In genomic region chr15:101224977-101225376, GRCm38 (mm10) we compare ENCODE assay signal across 7 mouse cellular contexts. TPM values are rescaled to one million over a fixed set of nuclear protein-coding genes. Genes with fewer than 3 reads are reported as not detected.
DNase-seq lines count a peak whose midpoint lies in the region; ATAC-seq and TF ChIP-seq lines count a peak whose summit lies in the region.

No protein-coding gene starts in this region.

- no peak for TF ChIP-seq POLR2A in CH12.LX (IDR thresholded peaks at IDR 0.05; ENCODE audit: low read depth, low read length)

- peak overlapping the region; percentile 79 for H3K4me2 ChIP-seq in CH12.LX (ENCODE audit: insufficient read depth, low read depth, poor library complexity, severe bottlenecking)
- H3K4me2 ChIP-seq in hindbrain, embryonic 12.5 days (replicated peaks): peak overlapping the region; percentile 89
- H3K4me2 ChIP-seq in liver, embryonic 12.5 days: peak overlapping the region; percentile 82
- H3K4me2 ChIP-seq in neural tube, embryonic 13.5 days: peak overlapping the region; percentile 95

- no peak for TF ChIP-seq RAD21 in CH12.LX (IDR thresholded peaks at IDR 0.05; ENCODE audit: low read depth, low read length)

- in situ Hi-C loops in CH12.LX (cut with MboI; ENCODE audit: low pct_ligation_motif_present, low pct_unique_long_range_greater_than_20kb, low sequenced_read_pairs): no loop called here

- peaks cover 0 to 15% of the 10 kb centered on the region in 2 experiments for H3K36me3 ChIP-seq in CH12.LX (replicated peaks in 1 of 2; ENCODE audit: control insufficient read depth in 1 of 2, insufficient read depth in 1 of 2, low read length in 1 of 2)
- H3K36me3 ChIP-seq in hindbrain, embryonic 12.5 days: peaks cover 11% of the 10 kb centered on the region
- H3K36me3 ChIP-seq in liver, embryonic 12.5 days: peaks cover 6% of the 10 kb centered on the region; the same call in 1 of the 2 replicates
- H3K36me3 ChIP-seq in neural tube, embryonic 13.5 days: peaks cover 7% of the 10 kb centered on the region; the same call in 1 of the 2 replicates

- H3K27ac ChIP-seq in CH12.LX (ENCODE audit: insufficient read depth, low read depth): no peak overlapping the region
- 0 out of 2 replicates have a peak overlapping the region, but pooled peaks have one; percentile 48 for H3K27ac ChIP-seq in hindbrain, embryonic 12.5 days
- H3K27ac ChIP-seq in liver, embryonic 12.5 days: no peak overlapping the region
- peak overlapping the region; percentile 64 for H3K27ac ChIP-seq in neural tube, embryonic 13.5 days (replicated peaks)

- TF ChIP-seq CTCF in CH12.LX (conservative IDR thresholded peaks at IDR 0.05 in 1 of 2, IDR thresholded peaks at IDR 0.05 in 1 of 2; ENCODE audit: low read depth in 2 of 2, low read length in 2 of 2): no peak

- TF ChIP-seq EP300 in CH12.LX (IDR thresholded peaks at IDR 0.05; ENCODE audit: low read length): no peak

- peak overlapping the region; percentile 47; the same call in 1 of the 2 replicates for H3K9ac ChIP-seq in CH12.LX (ENCODE audit: insufficient read depth, low read depth)
- peak overlapping the region; percentile 70 for H3K9ac ChIP-seq in hindbrain, embryonic 12.5 days
- peak overlapping the region; percentile 61; the same call in 1 of the 2 replicates for H3K9ac ChIP-seq in liver, embryonic 12.5 days
- H3K9ac ChIP-seq in neural tube, embryonic 13.5 days: peak overlapping the region; percentile 84

- dilution Hi-C loops in CH12.LX (cut with MboI; ENCODE audit: extremely low pct_ligation_motif_present, extremely low pct_unique_long_range_greater_than_20kb, low sequenced_read_pairs): no loop called here

- peak overlapping the region in 2 of 3 experiments; percentile 60 to 73 for H3K4me3 ChIP-seq in CH12.LX (replicated peaks in 1 of 3; ENCODE audit: low read depth in 2 of 3, low read length in 2 of 3, poor library complexity in 1 of 3)
- H3K4me3 ChIP-seq in hindbrain, embryonic 12.5 days: peak overlapping the region; percentile 54
- peak overlapping the region; percentile 58 for H3K4me3 ChIP-seq in liver, embryonic 12.5 days
- peak overlapping the region; percentile 76 for H3K4me3 ChIP-seq in neural tube, embryonic 13.5 days

- 0 out of 2 replicates have a peak, but pooled peaks have one; percentile 4 for ATAC-seq in common myeloid progenitor, adult 5-6 weeks (replicated peaks; ENCODE audit: low read depth, poor library complexity, severe bottlenecking)
- no peak for ATAC-seq in hindbrain, embryonic 12.5 days (ENCODE audit: low FRiP score)
- no peak for ATAC-seq in liver, embryonic 12.5 days
- ATAC-seq in neural tube, embryonic 13.5 days (ENCODE audit: low read depth): no peak

- no peaks in the 10 kb centered on the region for H3K79me2 ChIP-seq in CH12.LX (replicated peaks; ENCODE audit: control insufficient read depth, extremely low read depth, insufficient read depth, poor library complexity, severe bottlenecking)

- H3K27me3 ChIP-seq in CH12.LX (replicated peaks): peaks cover 56% of the 10 kb centered on the region
- H3K27me3 ChIP-seq in hindbrain, embryonic 12.5 days: peaks cover 22% of the 10 kb centered on the region
- peaks cover 72% of the 10 kb centered on the region for H3K27me3 ChIP-seq in liver, embryonic 12.5 days (replicated peaks)
- H3K27me3 ChIP-seq in neural tube, embryonic 13.5 days: peaks cover 21% of the 10 kb centered on the region

- no peak for DNase-seq in CH12.LX (ENCODE audit: extremely low read depth)
- no peak for DNase-seq in gastrocnemius, postnatal 10 days
- DNase-seq in retina, postnatal 1 day: no peak

- H3K9me3 ChIP-seq in CH12.LX (replicated peaks; ENCODE audit: low read length): no peaks in the 10 kb centered on the region
- H3K9me3 ChIP-seq in hindbrain, embryonic 12.5 days (replicated peaks): no peaks in the 10 kb centered on the region
- H3K9me3 ChIP-seq in liver, embryonic 12.5 days (replicated peaks): no peaks in the 10 kb centered on the region
- no peaks in the 10 kb centered on the region for H3K9me3 ChIP-seq in neural tube, embryonic 13.5 days

- 4% methylated on average over 14 of the region's 14 CpGs for WGBS in hindbrain, embryonic 12.5 days
- 8% methylated on average over 14 of the region's 14 CpGs for WGBS in liver, embryonic 12.5 days (ENCODE audit: insufficient replicate concordance)
- 6% methylated on average over 14 of the region's 14 CpGs for WGBS in neural tube, embryonic 13.5 days

- peaks cover 8 to 62% of the 10 kb centered on the region in 2 experiments for H3K4me1 ChIP-seq in CH12.LX (ENCODE audit: control insufficient read depth in 1 of 2, insufficient read depth in 2 of 2)
- peaks cover 60% of the 10 kb centered on the region for H3K4me1 ChIP-seq in hindbrain, embryonic 12.5 days
- peaks cover 21% of the 10 kb centered on the region; the same call in 1 of the 2 replicates for H3K4me1 ChIP-seq in liver, embryonic 12.5 days
- peaks cover 65% of the 10 kb centered on the region for H3K4me1 ChIP-seq in neural tube, embryonic 13.5 days (replicated peaks)

TF ChIP-seq in CH12.LX, 34 proteins besides CTCF, POLR2A, EP300 and RAD21:
- TF ChIP-seq MXI1 (IDR thresholded peaks at IDR 0.05; ENCODE audit: low read depth, low read length) (no peak), POLR2AphosphoS2 (IDR thresholded peaks at IDR 0.05; ENCODE audit: low read depth, low read length) (no peak), NELFE (IDR thresholded peaks at IDR 0.05; ENCODE audit: low read depth, low read length) (no peak), NRF1 (IDR thresholded peaks at IDR 0.05; ENCODE audit: low read depth, low read length) (no peak), ZNF384 (IDR thresholded peaks at IDR 0.05; ENCODE audit: low read depth, low read length) (no peak), CHD2 (IDR thresholded peaks at IDR 0.05; ENCODE audit: low read length) (no peak), ZKSCAN1 (IDR thresholded peaks at IDR 0.05; ENCODE audit: borderline replicate concordance, low read depth, low read length) (no peak), USF2 (conservative IDR thresholded peaks at IDR 0.05; ENCODE audit: low read depth, low read length) (no peak), ETS1 (conservative IDR thresholded peaks at IDR 0.05; ENCODE audit: low read depth, low read length) (no peak), BHLHE40 (IDR thresholded peaks at IDR 0.05; ENCODE audit: low read depth, low read length) (no peak), USF1 (IDR thresholded peaks at IDR 0.05; ENCODE audit: low read depth, low read length) (no peak), SMC3 (IDR thresholded peaks at IDR 0.05; ENCODE audit: low read depth, low read length) (no peak), MAZ (IDR thresholded peaks at IDR 0.05; ENCODE audit: low read depth, low read length) (no peak), ZMIZ1 (IDR thresholded peaks at IDR 0.05; ENCODE audit: low read depth, low read length) (no peak), MAX (IDR thresholded peaks at IDR 0.05; ENCODE audit: low read length) (no peak), MEF2A (IDR thresholded peaks at IDR 0.05; ENCODE audit: borderline replicate concordance, low read depth, low read length) (no peak), KAT2A (IDR thresholded peaks at IDR 0.05; ENCODE audit: insufficient replicate concordance, low read length) (no peak), HCFC1 (IDR thresholded peaks at IDR 0.05; ENCODE audit: low read depth, low read length) (no peak), TCF12 (IDR thresholded peaks at IDR 0.05; ENCODE audit: low read depth, low read length) (no peak), ELF1 (IDR thresholded peaks at IDR 0.05; ENCODE audit: low read depth, low read length) (no peak)

RNA-seq across cellular contexts. Expression of gene Grasp, which starts 1.0 kb away (rescaled TPM):
- total RNA-seq in CH12.LX (2012; rRNA removed): 2.9 and 6.7 TPM in 2 replicates
- total RNA-seq in CH12.LX (2014; rRNA removed): 1.4 and 2.3 TPM in 2 replicates
- 2.4 TPM in 2 replicates for polyA plus RNA-seq in CH12.LX (2012; ENCODE audit: insufficient read length, low read depth)
- total RNA-seq in common myeloid progenitor, adult 5-6 weeks (2017): 2.1 and 4.7 TPM in 2 replicates
- polyA plus RNA-seq in hindbrain, embryonic 12.5 days (2016; fragmentation: Nextera tagmentation; extraction: Ambion mirVana): 4.8 and 8.2 TPM in 2 replicates
- polyA plus RNA-seq in liver, embryonic 12.5 days (2016; fragmentation: Nextera tagmentation; extraction: Ambion mirVana): 0.81 and 1.3 TPM in 2 replicates
- polyA plus RNA-seq in neural tube, embryonic 13.5 days (2015; fragmentation: Nextera tagmentation; extraction: Ambion mirVana): 4.4 and 4.8 TPM in 2 replicates
- total RNA-seq in gastrocnemius, postnatal 10 days (2021): 10 to 100 TPM in 1 of 2 experiments, 1 to 10 TPM in 1; 9.0 to 11.5 TPM

RNA-seq across cellular contexts. Expression of gene Nr4a1, which starts 29.1 kb away (rescaled TPM):
- total RNA-seq in CH12.LX (2012; rRNA removed): 0.42 and 0.89 TPM in 2 replicates
- total RNA-seq in CH12.LX (2014; rRNA removed): 0.57 and 0.60 TPM in 2 replicates
- polyA plus RNA-seq in CH12.LX (2012; ENCODE audit: insufficient read length, low read depth): 1.1 and 1.6 TPM in 2 replicates
- 24.2 and 32.7 TPM in 2 replicates for total RNA-seq in common myeloid progenitor, adult 5-6 weeks (2017)
- polyA plus RNA-seq in hindbrain, embryonic 12.5 days (2016; fragmentation: Nextera tagmentation; extraction: Ambion mirVana): 4.4 and 5.5 TPM in 2 replicates
- polyA plus RNA-seq in liver, embryonic 12.5 days (2016; fragmentation: Nextera tagmentation; extraction: Ambion mirVana): 0.83 and 1.0 TPM in 2 replicates
- polyA plus RNA-seq in neural tube, embryonic 13.5 days (2015; fragmentation: Nextera tagmentation; extraction: Ambion mirVana): 6.4 and 7.6 TPM in 2 replicates
- 10 to 100 TPM; 22.5 to 23.1 TPM for total RNA-seq in gastrocnemius, postnatal 10 days (2021)

RNA-seq across cellular contexts. Expression of gene Acvr1b, which starts 51.1 kb away (rescaled TPM):
- 3.3 and 4.8 TPM in 2 replicates for total RNA-seq in CH12.LX (2012; rRNA removed)
- 2.6 and 2.9 TPM in 2 replicates for total RNA-seq in CH12.LX (2014; rRNA removed)
- 2.7 TPM in 2 replicates for polyA plus RNA-seq in CH12.LX (2012; ENCODE audit: insufficient read length, low read depth)
- 11.6 and 13.4 TPM in 2 replicates for total RNA-seq in common myeloid progenitor, adult 5-6 weeks (2017)
- polyA plus RNA-seq in hindbrain, embryonic 12.5 days (2016; fragmentation: Nextera tagmentation; extraction: Ambion mirVana): 12.2 and 15.5 TPM in 2 replicates
- polyA plus RNA-seq in liver, embryonic 12.5 days (2016; fragmentation: Nextera tagmentation; extraction: Ambion mirVana): 1.9 and 2.2 TPM in 2 replicates
- polyA plus RNA-seq in neural tube, embryonic 13.5 days (2015; fragmentation: Nextera tagmentation; extraction: Ambion mirVana): 18.0 and 18.8 TPM in 2 replicates
- 10 to 100 TPM; 21.7 to 22.4 TPM for total RNA-seq in gastrocnemius, postnatal 10 days (2021)

RNA-seq across cellular contexts. Expression of gene Atg101, which starts 59.1 kb away (rescaled TPM):
- total RNA-seq in CH12.LX (2012; rRNA removed) (56.9 and 58.8 TPM in 2 replicates), CH12.LX (2014; rRNA removed) (61.2 and 61.3 TPM in 2 replicates)
- 49.1 and 55.9 TPM in 2 replicates for polyA plus RNA-seq in CH12.LX (2012; ENCODE audit: insufficient read length, low read depth)
- 30.7 and 34.8 TPM in 2 replicates for total RNA-seq in common myeloid progenitor, adult 5-6 weeks (2017)
- polyA plus RNA-seq in hindbrain, embryonic 12.5 days (2016; fragmentation: Nextera tagmentation; extraction: Ambion mirVana): 62.0 and 66.5 TPM in 2 replicates
- 31.5 and 31.7 TPM in 2 replicates for polyA plus RNA-seq in liver, embryonic 12.5 days (2016; fragmentation: Nextera tagmentation; extraction: Ambion mirVana)
- polyA plus RNA-seq in neural tube, embryonic 13.5 days (2015; fragmentation: Nextera tagmentation; extraction: Ambion mirVana): 77.9 and 84.7 TPM in 2 replicates
- 10 to 100 TPM; 24.4 to 27.2 TPM for total RNA-seq in gastrocnemius, postnatal 10 days (2021)

Comparison
In these comparisons a context has a peak if more than half of its experiments do, and no peak if none do; other contexts are left out.
1. H3K27ac ChIP-seq: peak in hindbrain, embryonic 12.5 days (single experiment) and neural tube, embryonic 13.5 days (single experiment); none in CH12.LX (single experiment) and liver, embryonic 12.5 days (single experiment).
2. Peak in every context shown above with its lines, with median percentiles within 50 percentile points of each other: H3K4me2 ChIP-seq, H3K4me3 ChIP-seq and H3K9ac ChIP-seq.